Mouse (Mus musculus): ENCODE measurements around the gene Ugt3a2.

- TF ChIP-seq CTCF (IDR thresholded peaks at IDR 0.05; ENCODE audit: control insufficient read depth, insufficient read depth, insufficient read length), result no peak
- no peak for TF ChIP-seq USF1 (IDR thresholded peaks at IDR 0.05; ENCODE audit: low read depth)
- TF ChIP-seq MYOG (IDR thresholded peaks at IDR 0.05; ENCODE audit: control insufficient read depth, extremely low read depth, insufficient read length), result no peak
- TF ChIP-seq FOSL1 (IDR thresholded peaks at IDR 0.05; ENCODE audit: insufficient read depth, low read length, poor library complexity, severe bottlenecking), result no peak
Measured at GRCm38 (mm10) chr15:9376281-9376680, 40.9 kb downstream of the Ugt3a2 start.

All from C2C12 (cell line).